Mouse (Mus musculus) hindbrain, embryonic 11.5 days (tissue): ENCODE measurements at regions not wholly inside any gene's neighbourhood (a gene's known extent, or its start where the extent isn't known, plus 50 kb on each side); places are given as distances from the start of the nearest gene placed in this dataset.

ENCODE experiments used
- ATAC-seq: fragments of 200-750 bp; cut with Nextera tagmentation; 2 replicates; pipeline ENCODE4 v1.8.0; 2017; ENCODE audit warnings: mild to moderate bottlenecking, moderate TSS enrichment, moderate library complexity; ENCODE audit not compliant: low FRiP score
- DNase-seq: peaks from one replicate; pipeline ENCODE4 v3.0.0-alpha.2; 2015; ENCODE audit warnings: low spot score
- H3K27ac ChIP-seq: fragments of 300-500 bp; sonication (generic); 2 replicates; pipeline ENCODE4 v1.5.1; 2014; ENCODE audit warnings: mild to moderate bottlenecking, low read depth, low read length
- H3K27me3 ChIP-seq: fragments of 300-500 bp; sonication (generic); 2 replicates; pipeline ENCODE4 v1.6.1; 2014; ENCODE audit warnings: mild to moderate bottlenecking, low read length, moderate library complexity, mixed read lengths; ENCODE audit not compliant: control insufficient read depth, insufficient read depth
- H3K36me3 ChIP-seq: fragments of 300-500 bp; sonication (generic); 2 replicates; pipeline ENCODE4 v1.6.1; 2014; ENCODE audit warnings: mild to moderate bottlenecking, low read length, moderate library complexity, mixed read lengths; ENCODE audit not compliant: control insufficient read depth, insufficient read depth
- H3K4me1 ChIP-seq: fragments of 300-500 bp; sonication (generic); replicated peaks from 2 replicates; pipeline ENCODE4 v1.6.1; 2014; ENCODE audit warnings: low read length, mixed read lengths; ENCODE audit not compliant: control insufficient read depth, insufficient read depth
- H3K4me2 ChIP-seq: fragments of 300-500 bp; sonication (generic); replicated peaks from 2 replicates; pipeline ENCODE4 v1.6.1; 2014; ENCODE audit warnings: mild to moderate bottlenecking, low read depth, low read length
- H3K4me3 ChIP-seq: fragments of 300-500 bp; sonication (generic); 2 replicates; pipeline ENCODE4 v1.5.1; 2014; ENCODE audit warnings: low read depth, low read length
- H3K9ac ChIP-seq: fragments of 300-500 bp; sonication (generic); 2 replicates; pipeline ENCODE4 v1.6.1; 2014; ENCODE audit warnings: low read depth, low read length
- H3K9me3 ChIP-seq: fragments of 300-500 bp; sonication (generic); 2 replicates; pipeline ENCODE4 v1.6.1; 2016; ENCODE audit warnings: low read length; ENCODE audit not compliant: control insufficient read depth
- WGBS: fragments of 180-500 bp; shearing (Covaris S2); extraction: QIAGEN DNeasy Blood & Tissue Kit; methylation state at CpG from one replicate; pipeline ENCODE4 v1.1.7; 2014; 5-methylcytosine and 5-hydroxymethylcytosine counted together

DNA sequence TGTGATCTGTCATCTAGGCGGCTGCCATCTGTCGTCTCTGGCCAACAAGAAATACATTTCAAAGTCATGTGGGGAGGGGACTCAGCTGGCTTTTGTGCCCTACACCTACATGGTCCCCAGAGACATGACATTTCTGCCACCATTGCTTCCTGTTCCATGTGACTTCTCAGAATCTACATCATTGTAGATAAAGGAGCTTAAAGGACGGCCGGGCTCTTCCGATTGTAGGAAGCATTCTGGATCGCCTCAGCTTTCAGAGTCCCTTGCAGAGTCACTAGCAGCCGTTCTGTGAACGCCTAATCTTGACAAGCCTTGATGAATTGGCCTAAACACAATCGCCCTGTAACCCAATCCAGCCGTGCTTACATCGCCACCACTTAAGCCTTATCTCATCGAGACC lies 587.6 kb downstream of the Vrk1 start:
- Histone ChIP-seq H3K9me3 (no peaks in the 10 kb centered on the region), H3K9ac (no peak overlapping the region), H3K4me3 (no peak overlapping the region), H3K4me2 (no peak overlapping the region), H3K36me3 (no peaks in the 10 kb centered on the region), H3K27me3 (no peaks in the 10 kb centered on the region), H3K27ac (no peak overlapping the region), H3K4me1 (no peaks in the 10 kb centered on the region)
- DNase-seq (peak; percentile 54), ATAC-seq (peak; percentile 54; the same call in 1 of the 2 replicates)
- 29% methylated on average over 12 of the region's 12 CpGs for WGBS

- H3K27ac ChIP-seq, result no peak overlapping the region
Observed at GRCm38 (mm10) chr12:106607240-106607639, 597.2 kb downstream of the Vrk1 start.

GRCm38 (mm10) chr12:106607655-106608337 lies 597.8 kb downstream of the Vrk1 start:
- Histone ChIP-seq H3K27ac (no peak overlapping the region), H3K4me1 (no peaks in the 10 kb centered on the region), H3K4me2 (no peak overlapping the region), H3K27me3 (no peaks in the 10 kb centered on the region), H3K9me3 (no peaks in the 10 kb centered on the region), H3K36me3 (no peaks in the 10 kb centered on the region), H3K9ac (no peak overlapping the region), H3K4me3 (no peak overlapping the region)
- ATAC-seq (no peak), DNase-seq (no peak)
- 67% methylated on average over 11 of the region's 11 CpGs for WGBS

More at GRCm38 (mm10) chr12:106607240-106607639, 597.2 kb downstream of the Vrk1 start:
- no peak for ATAC-seq
- Histone ChIP-seq H3K4me2 (no peak overlapping the region), H3K4me1 (no peaks in the 10 kb centered on the region), H3K4me3 (no peak overlapping the region), H3K36me3 (no peaks in the 10 kb centered on the region), H3K27me3 (no peaks in the 10 kb centered on the region), H3K9me3 (no peaks in the 10 kb centered on the region), H3K9ac (no peak overlapping the region)
- DNase-seq, result no peak

DNA sequence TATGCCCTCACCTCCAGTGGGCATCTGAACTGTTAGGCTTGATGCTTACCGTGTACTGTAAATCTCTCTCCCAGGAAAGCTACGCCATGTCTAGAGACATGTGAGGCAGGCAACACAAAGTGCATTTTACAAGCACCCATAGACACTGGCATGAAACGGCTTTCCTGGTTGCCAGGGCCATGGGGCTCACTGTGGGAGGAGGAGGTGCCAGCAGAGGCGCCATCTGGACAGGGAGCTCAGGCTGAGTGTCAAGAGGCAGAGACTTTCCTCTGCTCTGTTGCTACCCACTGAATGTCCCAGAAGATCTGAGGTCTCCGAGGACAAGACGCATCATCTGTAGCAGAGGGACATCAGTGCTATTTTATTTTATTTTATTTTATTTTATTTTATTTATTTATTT lies 608.7 kb downstream of the Vrk1 start:
- no peaks in the 10 kb centered on the region for H3K27me3 ChIP-seq
- H3K4me3 ChIP-seq, result no peak overlapping the region
- no peak overlapping the region for H3K4me2 ChIP-seq
- WGBS, result 90% methylated on average over 6 of the region's 6 CpGs
- H3K36me3 ChIP-seq, result no peaks in the 10 kb centered on the region
- ATAC-seq (no peak), DNase-seq (no peak)
- H3K4me1 ChIP-seq, result no peaks in the 10 kb centered on the region
- H3K9me3 ChIP-seq, result no peaks in the 10 kb centered on the region
- no peak overlapping the region for H3K9ac ChIP-seq
- no peak overlapping the region for H3K27ac ChIP-seq

DNA sequence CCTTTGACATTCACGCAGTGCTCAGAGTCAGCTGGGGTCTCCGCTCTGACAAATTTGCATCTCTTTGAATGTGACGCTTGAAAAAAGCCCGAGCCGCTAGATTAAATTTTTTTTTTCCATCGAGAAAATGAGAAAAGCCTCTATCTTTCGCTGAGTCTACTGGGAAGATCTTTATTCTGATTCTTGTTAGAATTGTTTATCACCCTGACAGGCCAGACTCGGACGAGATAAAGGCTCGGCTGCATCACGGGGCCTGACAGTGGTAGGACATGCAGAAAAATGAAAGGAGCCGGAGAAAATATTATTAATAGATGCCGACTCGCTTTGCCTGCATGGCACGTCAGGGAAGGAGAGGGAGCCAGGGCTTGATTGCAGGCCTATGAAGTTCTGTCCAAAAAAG lies 616.8 kb downstream of the Vrk1 start:
- H3K27me3 ChIP-seq, result no peaks in the 10 kb centered on the region
- no peak for ATAC-seq
- no peak overlapping the region for H3K27ac ChIP-seq
- no peak overlapping the region for H3K4me3 ChIP-seq
- H3K4me1 ChIP-seq, result no peaks in the 10 kb centered on the region
- 50% methylated on average over 15 of the region's 15 CpGs for WGBS
- 0 out of 2 replicates have a peak overlapping the region, but pooled peaks have one; percentile 3 for H3K4me2 ChIP-seq
- no peak for DNase-seq
- H3K36me3 ChIP-seq, result no peaks in the 10 kb centered on the region
- H3K9me3 ChIP-seq, result no peaks in the 10 kb centered on the region
- H3K9ac ChIP-seq, result no peak overlapping the region

GRCm38 (mm10) chr12:106632566-106632965 lies 622.5 kb downstream of the Vrk1 start:
- Histone ChIP-seq H3K4me3 (no peak overlapping the region), H3K4me2 (no peak overlapping the region), H3K9ac (no peak overlapping the region), H3K9me3 (no peaks in the 10 kb centered on the region), H3K27ac (no peak overlapping the region), H3K4me1 (no peaks in the 10 kb centered on the region), H3K27me3 (no peaks in the 10 kb centered on the region), H3K36me3 (no peaks in the 10 kb centered on the region)
- 89% methylated on average over 7 of the region's 7 CpGs for WGBS
- no peak for DNase-seq
- ATAC-seq, result no peak

- no peak overlapping the region for H3K27ac ChIP-seq
- peak; percentile 73 for DNase-seq
- WGBS, result 8% methylated on average over 8 of the region's 8 CpGs
- no peaks in the 10 kb centered on the region for H3K4me1 ChIP-seq
- H3K36me3 ChIP-seq, result no peaks in the 10 kb centered on the region
- H3K9ac ChIP-seq, result no peak overlapping the region
- no peaks in the 10 kb centered on the region for H3K9me3 ChIP-seq
- H3K4me2 ChIP-seq, result no peak overlapping the region
- ATAC-seq, result no peak
- no peaks in the 10 kb centered on the region for H3K27me3 ChIP-seq
- no peak overlapping the region for H3K4me3 ChIP-seq
Observed at GRCm38 (mm10) chr12:106633096-106633495, 623.1 kb downstream of the Vrk1 start.

DNA sequence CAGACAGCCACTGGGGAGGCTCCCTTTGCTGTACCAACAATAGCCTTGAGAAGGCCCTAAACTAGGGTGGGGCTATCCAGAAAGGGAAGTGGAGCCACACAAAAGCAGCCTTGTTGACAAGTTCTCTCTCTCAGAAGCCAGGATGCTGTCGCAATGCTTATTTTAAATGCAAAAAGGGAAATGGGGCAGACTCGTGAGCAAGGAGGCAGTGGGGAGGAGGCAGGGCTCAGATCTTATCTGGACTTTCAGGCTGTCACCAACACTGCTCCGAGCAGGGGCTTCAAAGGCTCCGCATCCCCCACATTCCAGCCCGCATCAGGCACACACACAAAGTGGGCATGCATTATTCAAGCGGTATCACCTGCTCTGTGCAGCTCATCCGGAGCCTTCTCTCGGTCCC lies 648.3 kb downstream of the Vrk1 start:
- no peaks in the 10 kb centered on the region for H3K9me3 ChIP-seq
- ATAC-seq (no peak), DNase-seq (no peak)
- whole genome bisulfite sequencing, result 33% methylated on average over 8 of the region's 8 CpGs
- H3K4me2 ChIP-seq, result no peak overlapping the region
- no peaks in the 10 kb centered on the region for H3K27me3 ChIP-seq
- no peak overlapping the region for H3K4me3 ChIP-seq
- no peaks in the 10 kb centered on the region for H3K4me1 ChIP-seq
- H3K9ac ChIP-seq, result no peak overlapping the region
- H3K27ac ChIP-seq, result no peak overlapping the region
- no peaks in the 10 kb centered on the region for H3K36me3 ChIP-seq

- Histone ChIP-seq H3K9ac (no peak overlapping the region), H3K4me2 (no peak overlapping the region)
- WGBS, result 31% methylated on average over 13 of the region's 13 CpGs
Observed at GRCm38 (mm10) chr12:106673232-106673766, 663.3 kb downstream of the Vrk1 start.

More at GRCm38 (mm10) chr12:106673232-106673766, 663.3 kb downstream of the Vrk1 start:
- no peaks in the 10 kb centered on the region for H3K36me3 ChIP-seq
- no peaks in the 10 kb centered on the region for H3K27me3 ChIP-seq
- no peak overlapping the region for H3K4me3 ChIP-seq
- no peak overlapping the region for H3K27ac ChIP-seq
- DNase-seq, result peak; percentile 60
- H3K4me1 ChIP-seq, result no peaks in the 10 kb centered on the region
- no peaks in the 10 kb centered on the region for H3K9me3 ChIP-seq
- ATAC-seq, result no peak
